Mouse (Mus musculus) liver, embryonic 11.5 days (tissue): ENCODE data around the gene Trpv4. TPM values are rescaled to one million over a fixed set of nuclear protein-coding genes. Genes with fewer than 3 reads are reported as not detected.

Source experiments
- ATAC-seq: fragments of 200-750 bp; cut with Nextera tagmentation; replicated peaks from 2 replicates; pipeline ENCODE4 v1.8.0; 2017; ENCODE audit warnings: moderate number of reproducible peaks, mild to moderate bottlenecking, moderate TSS enrichment, moderate library complexity; ENCODE audit not compliant: low FRiP score
- DNase-seq: peaks from one replicate; pipeline ENCODE4 v3.0.0-alpha.2; 2017; ENCODE audit warnings: low spot score
- H3K27ac ChIP-seq: fragments of 300-500 bp; sonication (generic); 2 replicates; pipeline ENCODE4 v1.5.1; 2014; ENCODE audit warnings: mild to moderate bottlenecking, low read depth, low read length, control low read depth
- H3K27me3 ChIP-seq: fragments of 300-500 bp; sonication (generic); replicated peaks from 2 replicates; pipeline ENCODE4 v1.6.1; 2014; ENCODE audit warnings: low read length, mixed read lengths; ENCODE audit not compliant: control insufficient read depth, insufficient read depth
- H3K36me3 ChIP-seq: fragments of 300-500 bp; sonication (generic); 2 replicates; pipeline ENCODE4 v1.6.1; 2014; ENCODE audit warnings: mild to moderate bottlenecking, low read length, moderate library complexity, mixed read lengths; ENCODE audit not compliant: control insufficient read depth, insufficient read depth
- H3K4me1 ChIP-seq: fragments of 300-500 bp; sonication (generic); replicated peaks from 2 replicates; pipeline ENCODE4 v1.6.1; 2014; ENCODE audit warnings: low read length, mixed read lengths; ENCODE audit not compliant: control insufficient read depth, insufficient read depth
- H3K4me2 ChIP-seq: fragments of 300-500 bp; sonication (generic); 2 replicates; pipeline ENCODE4 v1.6.1; 2014; ENCODE audit warnings: mild to moderate bottlenecking, control low read depth, moderate library complexity
- H3K4me3 ChIP-seq: fragments of 300-500 bp; sonication (generic); 2 replicates; pipeline ENCODE4 v1.5.1; 2014; ENCODE audit warnings: low read depth, low read length, control low read depth
- H3K9ac ChIP-seq: fragments of 300-500 bp; sonication (generic); 2 replicates; pipeline ENCODE4 v1.6.1; 2014; ENCODE audit warnings: low read depth, low read length, control low read depth
- H3K9me3 ChIP-seq: fragments of 300-500 bp; sonication (generic); 2 replicates; pipeline ENCODE4 v1.6.1; 2016; ENCODE audit warnings: low read length, inconsistent platforms, mixed read lengths; ENCODE audit not compliant: control insufficient read depth
- whole genome bisulfite sequencing: fragments of 180-500 bp; shearing (Covaris S2); extraction: QIAGEN DNeasy Blood & Tissue Kit; methylation state at CpG from one replicate; pipeline ENCODE4 v1.1.7; 2014; 5-methylcytosine and 5-hydroxymethylcytosine counted together
- polyA plus RNA-seq: library from polyadenylated mRNA; unstranded; fragments of >200 nt; fragmentation: Nextera tagmentation; extraction: Ambion mirVana; gene quantifications from 2 replicates; pipeline ENCODE4 v1.2.1, GENCODE M21; 2014

Trpv4 gene
- polyA plus RNA-seq, 1 experiment from 2014 or later, result 0.56 TPM

DNA sequence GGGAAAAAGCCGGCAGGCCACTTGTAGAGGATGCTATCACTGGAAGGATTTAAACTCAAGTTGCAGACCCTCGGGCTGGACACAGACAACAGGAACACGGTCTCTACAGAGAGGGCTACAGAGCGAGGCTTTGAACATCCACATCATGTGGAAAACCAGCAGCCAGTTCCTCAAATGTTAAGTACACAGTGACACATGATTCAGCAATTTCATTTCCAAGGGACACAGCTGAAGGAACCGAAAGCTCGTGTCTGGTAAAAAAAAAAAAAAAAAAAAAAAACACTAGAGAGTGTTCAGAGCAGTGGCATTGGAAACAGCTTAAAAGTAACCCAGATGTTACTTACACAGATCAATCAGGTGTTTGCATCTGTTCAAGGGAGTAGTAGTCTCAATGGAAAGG lies 2.8 kb upstream of the Trpv4 start:
- no peak for DNase-seq
- no peak for ATAC-seq
- H3K36me3 ChIP-seq, result no peaks in the 10 kb centered on the region
- no peak overlapping the region for H3K9ac ChIP-seq
- no peaks in the 10 kb centered on the region for H3K4me1 ChIP-seq
- no peak overlapping the region for H3K27ac ChIP-seq
- H3K4me2 ChIP-seq, result no peak overlapping the region
- no peaks in the 10 kb centered on the region for H3K9me3 ChIP-seq
- peaks cover 44% of the 10 kb centered on the region for H3K27me3 ChIP-seq
- H3K4me3 ChIP-seq, result no peak overlapping the region
- 44% methylated on average over 6 of the region's 6 CpGs for WGBS

DNA sequence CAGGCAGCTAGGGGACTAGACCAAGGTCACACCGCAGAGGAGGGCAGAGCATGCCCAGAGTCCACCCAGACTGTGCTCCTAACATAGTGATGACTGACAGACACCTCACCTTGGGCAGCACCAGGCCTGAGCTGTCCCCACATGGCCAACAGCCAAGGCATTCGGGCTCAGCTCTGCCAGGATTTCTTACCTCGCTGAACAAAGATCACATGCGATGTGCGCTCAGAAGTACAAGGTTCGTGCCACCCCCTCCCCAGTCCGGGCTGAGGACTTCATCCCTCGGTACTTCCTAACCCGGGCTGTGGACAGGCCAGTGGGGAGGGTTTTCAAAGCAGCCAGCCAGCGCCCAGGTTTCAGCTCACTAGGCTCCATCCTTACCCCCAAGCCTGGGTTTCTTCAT lies 795 bp downstream of the Trpv4 start:
- no peaks in the 10 kb centered on the region for H3K36me3 ChIP-seq
- DNase-seq (no peak), ATAC-seq (no peak)
- WGBS, result 46% methylated on average over 10 of the region's 10 CpGs
- peak overlapping the region; percentile 83 for H3K4me2 ChIP-seq
- H3K4me3 ChIP-seq, result no peak overlapping the region; the same call in 1 of the 2 replicates
- H3K9me3 ChIP-seq, result no peaks in the 10 kb centered on the region
- peaks cover 52% of the 10 kb centered on the region for H3K27me3 ChIP-seq
- no peak overlapping the region for H3K27ac ChIP-seq
- no peaks in the 10 kb centered on the region for H3K4me1 ChIP-seq
- no peak overlapping the region for H3K9ac ChIP-seq

DNA sequence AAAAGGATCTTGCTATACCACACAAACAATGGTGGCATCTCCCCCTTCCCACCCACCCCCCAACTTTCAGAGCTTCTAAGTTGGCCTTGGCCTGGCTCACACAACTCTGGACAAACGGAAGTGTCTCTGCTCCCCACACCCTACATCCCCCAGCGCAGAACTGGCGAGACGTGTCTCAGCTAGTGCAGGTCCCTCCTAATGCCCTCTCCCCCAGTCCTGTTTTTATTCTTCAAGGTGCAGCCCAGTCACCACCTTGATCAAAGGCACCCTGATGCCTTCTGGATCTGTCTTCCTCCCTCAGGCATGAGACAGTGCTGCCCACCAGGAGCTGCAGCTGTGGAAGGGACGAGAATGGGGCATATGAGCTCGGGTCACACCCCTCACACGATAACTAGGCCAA lies 1.9 kb downstream of the Trpv4 start:
- no peak overlapping the region for H3K27ac ChIP-seq
- no peak for ATAC-seq
- DNase-seq, result no peak
- WGBS, result 73% methylated on average over 7 of the region's 7 CpGs
- H3K36me3 ChIP-seq, result no peaks in the 10 kb centered on the region
- no peaks in the 10 kb centered on the region for H3K9me3 ChIP-seq
- no peak overlapping the region for H3K9ac ChIP-seq
- H3K4me3 ChIP-seq, result no peak overlapping the region
- H3K4me1 ChIP-seq, result no peaks in the 10 kb centered on the region
- H3K4me2 ChIP-seq, result no peak overlapping the region
- peaks cover 52% of the 10 kb centered on the region for H3K27me3 ChIP-seq

DNA sequence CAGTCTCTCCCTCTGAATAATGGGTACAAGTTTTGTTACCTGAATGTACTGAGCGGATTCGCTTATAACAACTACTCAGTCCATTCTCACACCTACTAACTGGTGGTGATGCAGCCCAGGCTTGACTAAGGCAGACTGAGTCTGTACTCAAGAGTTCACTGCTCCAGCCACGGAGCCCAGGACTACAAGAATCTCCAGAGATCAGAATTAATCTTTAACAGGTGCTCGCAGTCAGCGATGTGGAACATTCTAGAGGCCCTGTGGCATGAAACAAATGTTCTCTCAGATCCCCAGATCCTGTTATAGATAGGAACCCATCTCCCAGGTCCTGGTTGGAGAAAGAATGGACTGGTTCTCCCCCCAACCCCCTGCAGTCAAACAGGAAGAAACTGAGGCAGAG lies 2.5 kb downstream of the Trpv4 start:
- H3K4me2 ChIP-seq, result no peak overlapping the region
- H3K27me3 ChIP-seq, result peaks cover 51% of the 10 kb centered on the region
- no peak overlapping the region for H3K27ac ChIP-seq
- H3K9me3 ChIP-seq, result no peaks in the 10 kb centered on the region
- DNase-seq, result no peak
- no peak for ATAC-seq
- peaks cover 4% of the 10 kb centered on the region for H3K4me1 ChIP-seq
- 81% methylated on average over 5 of the region's 5 CpGs for WGBS
- H3K36me3 ChIP-seq, result no peaks in the 10 kb centered on the region
- H3K9ac ChIP-seq, result no peak overlapping the region
- no peak overlapping the region for H3K4me3 ChIP-seq

DNA sequence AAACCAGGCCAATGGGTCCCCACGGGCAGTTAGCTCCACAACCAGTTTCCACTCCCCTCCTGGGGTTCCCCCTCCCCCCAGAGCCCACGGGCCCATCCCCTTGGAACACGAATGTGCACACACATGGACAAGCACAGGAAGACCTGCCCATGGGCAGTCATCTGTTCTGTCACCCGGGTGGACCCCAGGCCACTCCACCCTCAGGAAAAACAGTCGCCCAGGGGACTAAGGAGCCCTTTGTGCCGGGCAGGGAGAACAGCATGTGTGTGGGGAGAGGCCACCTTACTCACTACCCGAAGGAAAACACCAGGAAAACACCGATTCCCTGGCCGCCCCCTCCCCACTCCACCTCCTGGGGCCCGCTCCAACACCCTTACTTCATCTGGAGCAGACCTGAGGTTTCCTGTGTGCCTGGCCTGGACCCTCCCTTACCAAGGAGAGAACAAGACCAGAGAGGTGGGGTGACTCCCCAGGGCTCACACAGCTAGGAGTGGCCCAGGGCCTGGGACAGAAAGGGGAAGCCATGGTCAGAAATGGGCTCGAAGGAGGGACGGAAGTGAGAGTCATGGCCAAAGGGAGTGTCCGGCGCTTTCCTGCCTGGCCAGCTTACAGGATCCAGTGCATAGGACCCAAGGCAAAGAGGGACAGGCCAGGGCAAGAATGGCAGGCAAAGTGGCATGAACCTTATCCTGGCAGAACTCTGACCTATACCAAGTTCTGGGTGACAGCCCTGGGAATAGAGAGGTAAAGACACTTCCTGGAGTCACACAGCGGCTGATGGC lies 4.4 kb downstream of the Trpv4 start:
- H3K4me3 ChIP-seq, result no peak overlapping the region
- no peak for DNase-seq
- no peak overlapping the region for H3K27ac ChIP-seq
- WGBS, result 65% methylated on average over 12 of the region's 15 CpGs
- H3K9me3 ChIP-seq, result no peaks in the 10 kb centered on the region
- peaks cover 44% of the 10 kb centered on the region for H3K27me3 ChIP-seq
- H3K4me1 ChIP-seq, result peaks cover 15% of the 10 kb centered on the region
- no peak for ATAC-seq
- H3K4me2 ChIP-seq, result no peak overlapping the region
- H3K9ac ChIP-seq, result 0 out of 2 replicates have a peak overlapping the region, but pooled peaks have one; percentile 20
- no peaks in the 10 kb centered on the region for H3K36me3 ChIP-seq

DNA sequence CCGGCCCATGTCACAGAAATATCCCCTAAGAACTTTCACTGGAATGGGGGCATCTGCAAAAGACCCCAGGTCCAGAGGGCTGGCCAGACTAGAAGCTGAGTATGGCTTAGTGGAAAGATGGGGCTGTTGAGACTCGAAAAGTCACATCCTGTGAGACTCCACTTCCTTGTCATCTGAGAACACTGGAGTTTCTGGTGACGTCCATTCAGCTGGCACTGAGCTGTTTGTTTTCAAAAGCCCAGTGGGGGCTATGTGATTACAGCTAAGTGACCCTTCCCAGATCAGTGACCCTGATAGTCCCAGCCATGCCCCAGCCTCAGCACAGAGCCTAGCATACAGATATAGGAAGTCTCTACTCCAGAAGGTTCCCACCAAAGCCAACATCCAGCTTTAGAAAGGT lies 6.8 kb downstream of the Trpv4 start:
- Histone ChIP-seq H3K36me3 (no peaks in the 10 kb centered on the region), H3K4me2 (no peak overlapping the region), H3K27me3 (peaks cover 23% of the 10 kb centered on the region), H3K4me1 (peaks cover 27% of the 10 kb centered on the region), H3K27ac (no peak overlapping the region), H3K4me3 (no peak overlapping the region), H3K9ac (no peak overlapping the region), H3K9me3 (no peaks in the 10 kb centered on the region)
- 34% methylated on average over 3 of the region's 3 CpGs for WGBS
- DNase-seq (no peak), ATAC-seq (no peak)

DNA sequence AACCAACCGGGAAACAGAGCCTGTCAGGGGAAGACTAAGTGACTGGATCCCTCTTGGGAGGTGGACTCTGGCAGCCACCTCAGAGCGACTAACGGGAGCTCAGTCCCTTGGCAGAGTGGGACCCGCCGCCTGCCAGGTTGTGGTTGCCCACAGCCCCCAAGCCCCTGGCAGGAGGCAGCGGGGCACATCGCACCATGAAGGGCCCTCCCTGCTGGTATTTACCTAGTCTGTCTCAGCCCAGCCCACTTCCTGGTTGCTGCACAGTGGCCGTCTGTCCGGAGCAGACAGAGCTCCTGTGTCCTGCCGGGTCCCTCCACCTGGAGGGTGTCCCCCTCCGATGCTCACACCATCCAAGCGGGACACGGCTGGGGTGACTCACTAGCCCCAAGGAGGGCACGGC lies 7.2 kb downstream of the Trpv4 start:
- Histone ChIP-seq H3K27me3 (peaks cover 18% of the 10 kb centered on the region), H3K4me2 (no peak overlapping the region), H3K27ac (no peak overlapping the region), H3K9ac (no peak overlapping the region), H3K36me3 (no peaks in the 10 kb centered on the region), H3K4me1 (peaks cover 27% of the 10 kb centered on the region), H3K9me3 (no peaks in the 10 kb centered on the region), H3K4me3 (no peak overlapping the region)
- 53% methylated on average over 14 of the region's 14 CpGs for WGBS
- DNase-seq, result no peak
- no peak for ATAC-seq

DNA sequence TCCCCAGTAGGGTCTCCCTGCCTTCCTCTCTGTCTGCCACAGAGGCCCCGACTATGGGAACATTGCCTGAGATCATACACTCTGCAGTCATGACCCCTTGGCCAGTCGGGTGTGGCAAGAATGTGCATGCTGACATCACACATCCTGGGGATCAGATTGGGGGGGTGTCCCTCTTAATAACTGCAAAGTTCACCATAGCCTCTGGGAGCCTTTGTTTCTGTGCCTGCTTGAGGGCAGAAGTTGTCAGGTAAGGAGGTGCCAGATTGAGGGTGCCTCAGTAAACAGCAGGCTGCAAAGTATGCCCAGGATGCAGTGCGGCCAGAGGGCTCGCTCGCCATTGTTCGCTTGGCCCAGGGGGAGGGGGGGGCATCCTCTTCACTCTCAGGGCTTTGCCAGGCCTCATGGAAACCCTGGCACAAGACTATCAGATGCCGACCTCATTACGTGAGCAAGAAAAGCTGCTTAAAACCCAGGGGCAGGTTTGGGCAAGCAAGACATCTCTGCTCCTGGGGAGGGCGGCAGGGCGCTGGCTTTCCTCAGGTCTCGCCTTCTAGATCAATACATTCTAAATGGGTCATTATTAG lies 9.4 kb downstream of the Trpv4 start:
- no peak for DNase-seq
- Histone ChIP-seq H3K27ac (no peak overlapping the region), H3K36me3 (no peaks in the 10 kb centered on the region), H3K9ac (no peak overlapping the region), H3K4me1 (peaks cover 38% of the 10 kb centered on the region), H3K4me3 (no peak overlapping the region), H3K27me3 (peaks cover 10% of the 10 kb centered on the region), H3K4me2 (no peak overlapping the region), H3K9me3 (no peaks in the 10 kb centered on the region)
- 86% methylated on average over 11 of the region's 11 CpGs for WGBS
- no peak for ATAC-seq
